Mouse (Mus musculus): ENCODE results near the gene Cntnap2. TPM values are rescaled to one million over a fixed set of nuclear protein-coding genes. Genes with fewer than 3 reads are reported as not detected.

The Cntnap2 gene
- total and polyA plus RNA-seq, 2 experiments, result not detected

DNA sequence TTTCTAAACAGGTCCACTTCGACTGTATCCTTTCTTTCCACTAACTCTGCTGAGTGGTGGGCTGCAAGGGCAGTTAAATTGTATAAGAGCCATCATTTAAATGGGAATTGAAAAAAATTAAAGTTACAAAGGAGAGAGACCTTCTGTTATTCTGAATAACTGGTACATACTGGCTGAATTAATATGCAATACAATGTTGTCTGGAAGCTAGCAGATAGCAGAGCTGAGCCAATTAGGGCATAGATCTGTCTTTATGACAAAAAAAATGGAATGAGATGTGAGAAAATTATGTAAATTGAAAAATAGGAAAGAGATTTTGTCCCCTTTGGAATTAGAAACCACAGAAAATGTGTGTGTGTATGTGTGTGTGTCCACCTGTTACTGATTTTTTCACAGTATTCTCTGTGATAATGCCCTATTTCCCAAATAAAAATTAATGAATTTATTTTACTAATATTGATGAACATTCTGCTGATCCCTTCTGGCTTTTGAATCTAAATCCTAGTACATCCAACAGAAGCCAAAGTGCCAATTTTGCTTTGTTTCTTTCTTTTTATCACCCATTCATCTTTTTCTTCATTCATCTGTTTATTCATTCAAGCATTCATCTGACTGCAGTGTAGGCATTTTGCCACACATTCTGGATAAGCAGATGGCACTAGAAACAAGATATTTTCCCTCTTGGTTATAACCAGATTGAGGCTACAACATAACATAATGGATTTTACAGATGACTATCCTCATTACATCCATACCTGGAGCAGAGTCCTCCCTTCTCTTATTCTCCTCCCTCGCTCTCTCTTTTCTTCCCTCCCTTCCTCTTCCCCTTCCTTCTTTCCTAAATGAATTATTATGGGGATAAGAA lies 1339.8 kb downstream of the Cntnap2 start:
- no peaks in the 10 kb centered on the region for H3K27me3 ChIP-seq (ENCODE audit: control insufficient read depth, insufficient read depth, low read length)
- H3K4me3 ChIP-seq (ENCODE audit: insufficient read depth, low read depth, low read length), result no peak overlapping the region
- no peak for DNase-seq (ENCODE audit: extremely low read depth, low read depth, low spot score)
- WGBS, result 65% methylated on average over 2 of the region's 2 CpGs
- H3K27ac ChIP-seq (replicated peaks; ENCODE audit: insufficient read depth, low read depth, low read length), result no peak overlapping the region
- no peaks in the 10 kb centered on the region for H3K36me3 ChIP-seq (ENCODE audit: control insufficient read depth, insufficient read depth, low read length)
- no peaks in the 10 kb centered on the region for H3K79me2 ChIP-seq (ENCODE audit: control insufficient read depth, insufficient read depth, low read length)
- H3K4me1 ChIP-seq (ENCODE audit: control insufficient read depth, insufficient read depth, low read length), result no peaks in the 10 kb centered on the region
- TF ChIP-seq POLR2A (IDR thresholded peaks at IDR 0.05; ENCODE audit: extremely low read depth, insufficient read depth, low read length) (no peak), CTCF (IDR thresholded peaks at IDR 0.05; ENCODE audit: low read depth, low read length) (no peak)
- no peak overlapping the region for H3K9ac ChIP-seq (ENCODE audit: low read depth, low read length)

DNA sequence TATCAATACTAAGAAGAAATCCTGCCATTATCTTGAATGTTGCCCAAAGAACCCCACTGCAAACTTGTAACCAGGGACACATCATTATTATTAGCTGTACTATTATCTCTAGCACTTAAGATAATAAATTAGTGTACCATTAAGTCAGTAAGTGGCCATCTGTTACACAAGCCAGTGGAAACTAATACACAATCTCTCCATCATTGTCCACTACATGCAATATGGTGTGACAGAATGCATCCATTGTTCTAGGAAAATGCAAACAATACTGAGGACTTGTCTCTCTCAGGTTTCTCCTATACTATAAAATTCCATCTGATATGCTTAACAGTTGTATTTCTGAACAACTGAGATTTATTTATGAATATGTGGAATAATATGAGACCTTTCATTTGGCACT lies 1355.0 kb downstream of the Cntnap2 start:
- H3K27ac ChIP-seq (replicated peaks; ENCODE audit: insufficient read depth, low read depth, low read length), result no peak overlapping the region
- no peaks in the 10 kb centered on the region for H3K79me2 ChIP-seq (ENCODE audit: control insufficient read depth, insufficient read depth, low read length)
- TF ChIP-seq CTCF (IDR thresholded peaks at IDR 0.05; ENCODE audit: low read depth, low read length) (no peak), POLR2A (IDR thresholded peaks at IDR 0.05; ENCODE audit: extremely low read depth, insufficient read depth, low read length) (no peak)
- no peak overlapping the region for H3K4me3 ChIP-seq (ENCODE audit: insufficient read depth, low read depth, low read length)
- H3K9ac ChIP-seq (ENCODE audit: low read depth, low read length), result no peak overlapping the region
- no peaks in the 10 kb centered on the region for H3K36me3 ChIP-seq (ENCODE audit: control insufficient read depth, insufficient read depth, low read length)
- DNase-seq (ENCODE audit: extremely low read depth, low read depth, low spot score), result no peak
- H3K27me3 ChIP-seq (ENCODE audit: control insufficient read depth, insufficient read depth, low read length), result no peaks in the 10 kb centered on the region
- no peaks in the 10 kb centered on the region for H3K4me1 ChIP-seq (ENCODE audit: control insufficient read depth, insufficient read depth, low read length)

DNA sequence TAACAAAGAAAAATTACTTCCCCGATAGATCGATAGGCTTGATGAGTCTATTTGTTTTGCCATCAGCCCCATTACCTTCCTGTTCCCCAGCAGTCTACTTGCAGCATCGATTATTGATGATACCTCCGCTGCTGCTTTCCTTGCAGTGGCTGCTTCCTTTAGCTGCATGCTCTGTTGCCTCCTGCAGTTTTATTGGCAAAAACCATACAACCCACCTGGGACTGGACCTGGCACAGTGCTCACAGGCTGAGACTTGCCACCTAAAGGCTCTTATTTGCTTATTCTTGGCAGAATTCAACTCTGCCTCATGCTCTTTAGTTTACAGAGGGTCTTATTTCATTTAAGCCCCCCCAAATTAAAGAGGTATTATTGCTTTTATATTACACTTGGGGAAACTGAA lies 1355.4 kb downstream of the Cntnap2 start:
- TF ChIP-seq POLR2A (IDR thresholded peaks at IDR 0.05; ENCODE audit: extremely low read depth, insufficient read depth, low read length), result no peak
- TF ChIP-seq CTCF (IDR thresholded peaks at IDR 0.05; ENCODE audit: low read depth, low read length), result no peak
- Histone ChIP-seq H3K79me2 (ENCODE audit: control insufficient read depth, insufficient read depth, low read length) (no peaks in the 10 kb centered on the region), H3K27ac (replicated peaks; ENCODE audit: insufficient read depth, low read depth, low read length) (no peak overlapping the region), H3K4me3 (ENCODE audit: insufficient read depth, low read depth, low read length) (no peak overlapping the region), H3K36me3 (ENCODE audit: control insufficient read depth, insufficient read depth, low read length) (no peaks in the 10 kb centered on the region), H3K27me3 (ENCODE audit: control insufficient read depth, insufficient read depth, low read length) (no peaks in the 10 kb centered on the region), H3K4me1 (ENCODE audit: control insufficient read depth, insufficient read depth, low read length) (no peaks in the 10 kb centered on the region), H3K9ac (ENCODE audit: low read depth, low read length) (no peak overlapping the region)
- no peak for DNase-seq (ENCODE audit: extremely low read depth, low read depth, low spot score)
- 86% methylated on average over 4 of the region's 4 CpGs for WGBS

DNA sequence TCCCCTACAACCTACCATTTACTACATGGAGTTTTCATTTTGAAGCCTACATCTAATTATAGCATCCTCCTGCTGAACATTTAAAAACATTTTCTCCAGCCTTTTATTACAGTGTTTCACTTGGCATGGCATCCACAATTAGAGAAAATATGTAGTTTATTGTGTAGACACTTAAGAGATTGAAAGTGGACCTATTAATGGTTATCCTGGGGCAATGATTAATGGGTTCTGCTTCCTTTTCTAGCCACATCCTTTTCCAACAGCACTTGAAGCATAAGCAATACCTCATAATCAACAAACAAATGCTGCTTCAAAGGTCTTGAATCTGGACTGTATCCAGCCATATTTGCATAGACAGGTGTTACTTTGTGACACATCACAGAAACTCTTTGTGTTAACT lies 1360.7 kb downstream of the Cntnap2 start:
- TF ChIP-seq POLR2A (IDR thresholded peaks at IDR 0.05; ENCODE audit: extremely low read depth, insufficient read depth, low read length) (no peak), CTCF (IDR thresholded peaks at IDR 0.05; ENCODE audit: low read depth, low read length) (no peak)
- no peaks in the 10 kb centered on the region for H3K27me3 ChIP-seq (ENCODE audit: control insufficient read depth, insufficient read depth, low read length)
- H3K36me3 ChIP-seq (ENCODE audit: control insufficient read depth, insufficient read depth, low read length), result no peaks in the 10 kb centered on the region
- no peaks in the 10 kb centered on the region for H3K79me2 ChIP-seq (ENCODE audit: control insufficient read depth, insufficient read depth, low read length)
- no peaks in the 10 kb centered on the region for H3K4me1 ChIP-seq (ENCODE audit: control insufficient read depth, insufficient read depth, low read length)
- no peak overlapping the region for H3K4me3 ChIP-seq (ENCODE audit: insufficient read depth, low read depth, low read length)
- no peak for DNase-seq (ENCODE audit: extremely low read depth, low read depth, low spot score)
- no peak overlapping the region for H3K27ac ChIP-seq (replicated peaks; ENCODE audit: insufficient read depth, low read depth, low read length)
- H3K9ac ChIP-seq (ENCODE audit: low read depth, low read length), result no peak overlapping the region

DNA sequence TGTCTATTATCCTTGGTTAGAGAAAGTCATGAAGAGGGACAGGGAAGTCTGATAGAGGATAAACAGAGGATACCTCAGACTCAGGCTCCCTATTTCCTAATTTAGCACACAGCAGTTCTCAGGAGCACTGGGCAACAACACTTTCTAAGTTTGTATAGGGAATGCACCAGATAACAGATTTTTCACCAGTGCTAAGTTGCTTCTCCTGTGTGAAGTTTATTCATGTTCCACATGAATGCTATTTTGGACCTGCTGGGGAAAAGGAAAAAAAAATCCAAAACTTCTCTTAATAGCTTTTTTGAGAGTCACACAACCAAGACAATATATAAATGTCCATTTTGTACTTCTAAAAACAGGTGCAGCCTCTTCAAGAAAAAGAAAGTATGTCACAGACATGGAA lies 1361.2 kb downstream of the Cntnap2 start:
- Histone ChIP-seq H3K27ac (replicated peaks; ENCODE audit: insufficient read depth, low read depth, low read length) (no peak overlapping the region), H3K4me1 (ENCODE audit: control insufficient read depth, insufficient read depth, low read length) (no peaks in the 10 kb centered on the region), H3K79me2 (ENCODE audit: control insufficient read depth, insufficient read depth, low read length) (no peaks in the 10 kb centered on the region), H3K4me3 (ENCODE audit: insufficient read depth, low read depth, low read length) (no peak overlapping the region), H3K9ac (ENCODE audit: low read depth, low read length) (no peak overlapping the region), H3K27me3 (ENCODE audit: control insufficient read depth, insufficient read depth, low read length) (no peaks in the 10 kb centered on the region), H3K36me3 (ENCODE audit: control insufficient read depth, insufficient read depth, low read length) (no peaks in the 10 kb centered on the region)
- DNase-seq (ENCODE audit: extremely low read depth, low read depth, low spot score), result no peak
- TF ChIP-seq CTCF (IDR thresholded peaks at IDR 0.05; ENCODE audit: low read depth, low read length), result no peak
- TF ChIP-seq POLR2A (IDR thresholded peaks at IDR 0.05; ENCODE audit: extremely low read depth, insufficient read depth, low read length), result no peak

DNA sequence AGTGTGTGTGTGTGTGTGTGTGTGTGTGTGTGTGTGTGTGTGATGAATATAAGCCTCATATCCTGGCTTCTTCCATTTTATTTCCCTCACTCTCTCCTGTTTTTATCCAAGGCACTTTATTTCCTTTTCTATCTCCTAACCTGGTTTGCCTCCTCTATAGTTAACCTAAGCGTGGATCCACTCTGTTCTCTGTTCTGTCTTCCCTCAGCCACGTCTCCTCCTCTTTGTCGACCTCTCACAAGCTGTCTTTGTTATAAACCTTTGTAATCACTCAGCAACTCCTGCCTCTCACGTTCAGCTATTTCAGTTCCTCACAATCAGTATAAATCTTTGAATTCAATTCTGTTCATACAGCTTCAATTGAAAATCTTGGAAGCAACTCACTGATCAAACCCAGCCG lies 1369.1 kb downstream of the Cntnap2 start:
- no peak for TF ChIP-seq CTCF (IDR thresholded peaks at IDR 0.05; ENCODE audit: low read depth, low read length)
- no peak for TF ChIP-seq POLR2A (IDR thresholded peaks at IDR 0.05; ENCODE audit: extremely low read depth, insufficient read depth, low read length)
- H3K79me2 ChIP-seq (ENCODE audit: control insufficient read depth, insufficient read depth, low read length), result no peaks in the 10 kb centered on the region
- no peak overlapping the region for H3K27ac ChIP-seq (replicated peaks; ENCODE audit: insufficient read depth, low read depth, low read length)
- no peak overlapping the region for H3K4me3 ChIP-seq (ENCODE audit: insufficient read depth, low read depth, low read length)
- DNase-seq (ENCODE audit: extremely low read depth, low read depth, low spot score), result no peak
- H3K27me3 ChIP-seq (ENCODE audit: control insufficient read depth, insufficient read depth, low read length), result no peaks in the 10 kb centered on the region
- WGBS, result 53% methylated on average over 5 of the region's 5 CpGs
- H3K4me1 ChIP-seq (ENCODE audit: control insufficient read depth, insufficient read depth, low read length), result no peaks in the 10 kb centered on the region
- H3K9ac ChIP-seq (ENCODE audit: low read depth, low read length), result no peak overlapping the region
- H3K36me3 ChIP-seq (ENCODE audit: control insufficient read depth, insufficient read depth, low read length), result no peaks in the 10 kb centered on the region

Measured in liver, adult 2 months (tissue).